Mouse (Mus musculus) bone marrow macrophage, adult 2 months (primary cell): Measurements from ENCODE around the gene Col5a1.

Source experiments
- CTCF ChIP-seq: IDR thresholded peaks from 2 replicates; pipeline ENCODE4 v1.5.1; 2012; ENCODE audit warnings: low read depth, mild to moderate bottlenecking, low read length, moderate library complexity
- POLR2A ChIP-seq: IDR thresholded peaks from 2 replicates; pipeline ENCODE4 v1.6.1; 2012; ENCODE audit warnings: mild to moderate bottlenecking, low read depth, low read length, borderline replicate concordance

DNA sequence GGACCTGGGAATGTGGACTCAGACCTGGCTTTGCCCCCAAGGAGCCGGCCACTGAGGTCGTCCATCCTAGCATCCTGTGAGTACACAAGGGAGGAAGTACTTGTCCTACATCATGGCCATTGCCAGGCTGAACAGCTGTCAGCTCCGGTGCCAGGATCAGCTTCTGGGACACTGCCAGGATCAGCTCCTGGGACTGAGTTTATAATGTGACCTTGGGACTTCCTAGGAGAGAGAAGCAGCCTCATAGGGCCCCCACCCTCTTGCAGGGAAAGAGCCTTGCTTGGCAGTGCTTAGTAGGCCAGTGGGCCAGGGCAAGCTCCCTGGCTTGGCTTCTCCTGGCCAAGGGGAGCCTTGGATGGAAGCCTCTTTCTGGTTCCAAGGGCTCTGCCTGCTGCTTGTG is 67.6 kb downstream of the Col5a1 start:
- TF ChIP-seq POLR2A (no peak), CTCF (no peak)
